Mouse (Mus musculus): ENCODE results near the gene Tmem151a. TPM values are rescaled to one million over a fixed set of nuclear protein-coding genes. Genes with fewer than 3 reads are reported as not detected.

Gene Tmem151a
- total RNA-seq (2021) (1 to 10 TPM; 2.6 to 2.8 TPM), polyA plus RNA-seq (2012; rRNA removed) (1.9 and 3.3 TPM in 2 replicates)
- long read RNA-seq, full-length matches to known transcripts = 3 of 3 reads
- long read RNA-seq, partial matches to known transcripts = 0 of 3 reads
- long read RNA-seq, other reads (novel, unspliced or antisense) = 0 of 3 reads

DNA sequence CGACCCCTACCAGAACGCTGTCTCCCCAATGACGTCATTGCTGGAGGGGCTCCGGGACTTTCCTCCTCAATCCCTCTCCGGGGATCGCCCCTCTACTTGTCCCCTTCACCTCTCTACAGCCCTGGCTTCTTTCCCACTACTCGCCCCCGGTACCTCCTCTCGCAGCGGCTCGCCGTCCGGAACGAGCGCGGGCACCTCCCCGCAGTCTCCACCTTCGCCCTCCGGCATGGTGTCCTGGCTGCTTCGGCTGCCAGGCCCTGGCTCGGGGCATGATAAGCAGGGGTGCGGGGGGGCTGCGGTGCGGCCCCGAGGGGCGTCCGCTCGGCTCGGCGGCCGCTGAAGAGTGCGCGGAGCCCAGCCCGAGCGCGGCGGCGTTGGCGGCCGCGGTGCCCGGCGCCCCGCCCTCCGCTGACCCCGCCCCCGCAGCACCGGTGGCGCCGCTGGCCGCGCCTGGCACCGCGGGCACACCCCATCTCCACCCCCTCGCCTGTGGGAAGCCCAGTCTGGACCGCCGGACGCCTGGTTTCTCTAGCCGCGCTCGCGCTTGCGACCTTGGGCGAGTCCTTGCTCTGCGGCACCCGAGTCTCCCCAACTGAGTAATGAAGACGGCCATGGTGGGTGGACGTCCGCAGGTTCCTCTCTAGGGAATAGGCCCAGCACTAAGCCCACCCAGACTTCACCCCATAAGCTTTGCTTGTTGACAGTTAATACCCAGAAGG is at the start of gene Tmem151a:
Tmem151a (minus strand) TSS at position 387 of the 719 bp plus-strand sequence.
- Histone ChIP-seq H3K36me3 (ENCODE audit: control insufficient read depth, insufficient read depth, low read length) (no peaks in the 10 kb centered on the region), H3K9ac (ENCODE audit: low read depth, low read length) (peak within 1 kb of the TSS; percentile 49), H3K4me1 (ENCODE audit: control insufficient read depth, insufficient read depth, low read length) (peaks cover 5% of the 10 kb centered on the region), H3K79me2 (replicated peaks; ENCODE audit: control insufficient read depth, insufficient read depth, low read length) (no peaks in the 10 kb centered on the region), H3K27me3 (ENCODE audit: control insufficient read depth, insufficient read depth, low read length) (peaks cover 11% of the 10 kb centered on the region; the same call in 1 of the 2 replicates), H3K27ac (no peak within 1 kb of the TSS), H3K4me3 (peak within 1 kb of the TSS; percentile 43)
- WGBS = under 1% methylated on average over 69 of the region's 69 CpGs
- no peak for TF ChIP-seq POLR2A (IDR thresholded peaks at IDR 0.05; ENCODE audit: insufficient read depth, low read depth, low read length)
- TF ChIP-seq CTCF (IDR thresholded peaks at IDR 0.05) = no peak
- no peak for TF ChIP-seq EP300 (IDR thresholded peaks at IDR 0.05; ENCODE audit: insufficient read depth, low read depth, low read length)
- intact Hi-C loops (cut with DNase I) = loop anchor here (5.0 kb wide), 1 partner anchor 48 kb away; the partner anchor contains the start of genes AC124502.3 and B4gat1
- DNase-seq = peak; percentile 52 to 62

- no peak overlapping the region for H3K27ac ChIP-seq
- H3K9ac ChIP-seq (ENCODE audit: low read depth, low read length) = no peak overlapping the region
- 51% methylated on average over 4 of the region's 4 CpGs for WGBS
- intact Hi-C loops (cut with DNase I) = no loop called here
- H3K4me3 ChIP-seq = no peak overlapping the region
- H3K27me3 ChIP-seq (ENCODE audit: control insufficient read depth, insufficient read depth, low read length) = no peaks in the 10 kb centered on the region
- TF ChIP-seq CTCF (IDR thresholded peaks at IDR 0.05) = no peak
- TF ChIP-seq EP300 (IDR thresholded peaks at IDR 0.05; ENCODE audit: insufficient read depth, low read depth, low read length) = no peak
- TF ChIP-seq POLR2A (IDR thresholded peaks at IDR 0.05; ENCODE audit: insufficient read depth, low read depth, low read length) = no peak
- no peaks in the 10 kb centered on the region for H3K36me3 ChIP-seq (ENCODE audit: control insufficient read depth, insufficient read depth, low read length)
- no peak for DNase-seq
- H3K4me1 ChIP-seq (ENCODE audit: control insufficient read depth, insufficient read depth, low read length) = no peaks in the 10 kb centered on the region
- no peaks in the 10 kb centered on the region for H3K79me2 ChIP-seq (replicated peaks; ENCODE audit: control insufficient read depth, insufficient read depth, low read length)
Measured at GRCm38 (mm10) chr19:5131237-5131636, 45.9 kb upstream of the Tmem151a start.

- no peaks in the 10 kb centered on the region for H3K79me2 ChIP-seq (replicated peaks; ENCODE audit: control insufficient read depth, insufficient read depth, low read length)
- TF ChIP-seq EP300 (IDR thresholded peaks at IDR 0.05; ENCODE audit: insufficient read depth, low read depth, low read length) (no peak), CTCF (IDR thresholded peaks at IDR 0.05) (peak; percentile 63)
- H3K27me3 ChIP-seq (ENCODE audit: control insufficient read depth, insufficient read depth, low read length) = no peaks in the 10 kb centered on the region
- H3K36me3 ChIP-seq (ENCODE audit: control insufficient read depth, insufficient read depth, low read length) = no peaks in the 10 kb centered on the region
- no peak overlapping the region for H3K27ac ChIP-seq
- DNase-seq = no peak
- no peak overlapping the region for H3K4me3 ChIP-seq
- H3K9ac ChIP-seq (ENCODE audit: low read depth, low read length) = no peak overlapping the region
- intact Hi-C loops (cut with DNase I) = no loop called here
- H3K4me1 ChIP-seq (ENCODE audit: control insufficient read depth, insufficient read depth, low read length) = no peaks in the 10 kb centered on the region
- WGBS = 41% methylated on average over 1 of the region's 1 CpGs
Measured at GRCm38 (mm10) chr19:5129770-5130169, 44.4 kb upstream of the Tmem151a start.

DNA sequence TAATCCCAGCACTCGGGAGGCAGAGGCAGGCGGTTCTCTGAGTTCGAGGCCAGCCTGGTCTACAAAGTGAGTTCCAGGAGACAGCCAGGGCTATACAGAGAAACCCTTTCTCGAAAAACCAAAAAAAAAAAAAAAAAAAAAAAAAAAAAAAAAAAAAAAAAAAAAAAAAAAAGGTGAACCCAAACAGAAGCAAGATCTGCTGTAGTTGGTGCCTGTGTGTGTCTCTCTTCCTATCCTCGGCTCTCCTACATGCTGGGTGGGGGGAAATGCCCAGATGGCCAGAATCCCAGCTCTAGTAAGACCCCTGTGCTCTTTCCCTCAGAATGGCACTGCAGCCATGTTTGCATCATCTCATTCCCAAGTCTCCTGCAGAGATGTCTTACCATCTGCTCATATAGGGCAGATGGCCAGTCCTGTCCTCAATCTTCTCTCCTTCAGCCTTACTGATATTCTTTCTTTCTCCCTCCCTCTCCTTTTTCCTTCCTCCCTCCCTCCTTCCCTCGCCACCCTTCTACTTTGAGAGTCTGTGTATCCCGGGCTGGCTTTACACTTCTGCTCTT is 38.8 kb upstream of the Tmem151a start:
- Histone ChIP-seq H3K9ac (ENCODE audit: low read depth, low read length) (no peak overlapping the region), H3K4me1 (ENCODE audit: control insufficient read depth, insufficient read depth, low read length) (no peaks in the 10 kb centered on the region), H3K27ac (no peak overlapping the region), H3K27me3 (ENCODE audit: control insufficient read depth, insufficient read depth, low read length) (no peaks in the 10 kb centered on the region), H3K4me3 (no peak overlapping the region), H3K79me2 (replicated peaks; ENCODE audit: control insufficient read depth, insufficient read depth, low read length) (no peaks in the 10 kb centered on the region), H3K36me3 (ENCODE audit: control insufficient read depth, insufficient read depth, low read length) (no peaks in the 10 kb centered on the region)
- TF ChIP-seq CTCF (IDR thresholded peaks at IDR 0.05) (no peak), POLR2A (IDR thresholded peaks at IDR 0.05; ENCODE audit: insufficient read depth, low read depth, low read length) (no peak), EP300 (IDR thresholded peaks at IDR 0.05; ENCODE audit: insufficient read depth, low read depth, low read length) (no peak)
- 61% methylated on average over 7 of the region's 7 CpGs for WGBS
- DNase-seq = no peak
- intact Hi-C loops (cut with DNase I) = no loop called here

GRCm38 (mm10) chr19:5123241-5123640 is 37.9 kb upstream of the Tmem151a start:
- TF ChIP-seq CTCF (IDR thresholded peaks at IDR 0.05) = no peak
- no peak for TF ChIP-seq POLR2A (IDR thresholded peaks at IDR 0.05; ENCODE audit: insufficient read depth, low read depth, low read length)
- TF ChIP-seq EP300 (IDR thresholded peaks at IDR 0.05; ENCODE audit: insufficient read depth, low read depth, low read length) = no peak
- H3K4me3 ChIP-seq = no peak overlapping the region
- H3K27me3 ChIP-seq (ENCODE audit: control insufficient read depth, insufficient read depth, low read length) = no peaks in the 10 kb centered on the region
- 59% methylated on average over 3 of the region's 3 CpGs for WGBS
- H3K27ac ChIP-seq = no peak overlapping the region
- H3K79me2 ChIP-seq (replicated peaks; ENCODE audit: control insufficient read depth, insufficient read depth, low read length) = no peaks in the 10 kb centered on the region
- no peaks in the 10 kb centered on the region for H3K4me1 ChIP-seq (ENCODE audit: control insufficient read depth, insufficient read depth, low read length)
- H3K36me3 ChIP-seq (ENCODE audit: control insufficient read depth, insufficient read depth, low read length) = no peaks in the 10 kb centered on the region
- no peak overlapping the region for H3K9ac ChIP-seq (ENCODE audit: low read depth, low read length)
- intact Hi-C loops (cut with DNase I) = no loop called here
- no peak for DNase-seq

DNA sequence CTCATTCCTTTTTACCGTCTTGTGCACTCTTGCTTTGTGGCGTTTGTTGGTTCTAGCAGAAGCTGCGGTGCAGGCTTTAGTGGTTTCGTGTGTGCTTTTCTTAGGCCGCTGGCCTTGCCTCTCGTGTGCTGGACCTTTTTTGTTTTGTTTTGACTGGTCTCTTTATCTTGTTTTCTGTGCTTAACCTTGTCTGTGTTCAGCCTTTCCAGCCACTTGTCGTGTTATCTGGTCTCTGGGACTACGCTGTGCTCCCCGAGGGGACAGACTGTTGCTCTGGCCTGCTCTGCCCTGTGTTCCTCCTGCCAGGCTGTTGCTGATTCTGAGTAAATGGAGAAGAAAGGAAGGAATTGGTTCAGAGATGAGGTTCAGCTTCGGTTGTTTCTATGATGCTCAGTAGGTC is 37.2 kb upstream of the Tmem151a start:
- DNase-seq = no peak
- TF ChIP-seq EP300 (IDR thresholded peaks at IDR 0.05; ENCODE audit: insufficient read depth, low read depth, low read length) (no peak), CTCF (IDR thresholded peaks at IDR 0.05) (no peak), POLR2A (IDR thresholded peaks at IDR 0.05; ENCODE audit: insufficient read depth, low read depth, low read length) (no peak)

More for the DNA sequence above, 37.2 kb upstream of the Tmem151a start:
- no peak overlapping the region for H3K27ac ChIP-seq
- no peak overlapping the region for H3K4me3 ChIP-seq
- H3K4me1 ChIP-seq (ENCODE audit: control insufficient read depth, insufficient read depth, low read length) = no peaks in the 10 kb centered on the region
- no peaks in the 10 kb centered on the region for H3K36me3 ChIP-seq (ENCODE audit: control insufficient read depth, insufficient read depth, low read length)
- H3K9ac ChIP-seq (ENCODE audit: low read depth, low read length) = no peak overlapping the region
- no peaks in the 10 kb centered on the region for H3K79me2 ChIP-seq (replicated peaks; ENCODE audit: control insufficient read depth, insufficient read depth, low read length)
- 49% methylated on average over 10 of the region's 10 CpGs for WGBS
- intact Hi-C loops (cut with DNase I) = no loop called here
- no peaks in the 10 kb centered on the region for H3K27me3 ChIP-seq (ENCODE audit: control insufficient read depth, insufficient read depth, low read length)
